Mouse (Mus musculus): ENCODE data around the gene Taf1c.

Taf1c gene

DNA sequence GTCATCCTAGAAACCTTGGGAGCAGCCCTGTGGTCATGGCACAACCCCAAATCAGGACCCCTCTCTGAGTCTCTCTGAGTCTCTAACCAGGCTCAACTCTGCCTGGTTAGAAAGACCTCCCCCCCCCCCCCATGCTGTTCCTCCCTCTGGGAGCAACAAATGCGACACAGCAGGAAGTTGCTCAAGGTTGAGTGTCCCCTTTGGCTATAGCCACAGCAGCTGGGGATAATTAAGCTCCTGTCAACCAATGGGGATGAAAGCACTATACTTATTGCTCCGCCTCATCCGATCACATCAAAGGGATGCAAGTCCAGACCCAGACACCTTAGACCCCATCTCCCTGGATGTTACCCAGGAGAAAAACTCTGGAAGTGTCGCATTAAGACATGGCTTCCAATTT, 17.5 kb upstream of the Taf1c start:
- no peak for DNase-seq

DNA sequence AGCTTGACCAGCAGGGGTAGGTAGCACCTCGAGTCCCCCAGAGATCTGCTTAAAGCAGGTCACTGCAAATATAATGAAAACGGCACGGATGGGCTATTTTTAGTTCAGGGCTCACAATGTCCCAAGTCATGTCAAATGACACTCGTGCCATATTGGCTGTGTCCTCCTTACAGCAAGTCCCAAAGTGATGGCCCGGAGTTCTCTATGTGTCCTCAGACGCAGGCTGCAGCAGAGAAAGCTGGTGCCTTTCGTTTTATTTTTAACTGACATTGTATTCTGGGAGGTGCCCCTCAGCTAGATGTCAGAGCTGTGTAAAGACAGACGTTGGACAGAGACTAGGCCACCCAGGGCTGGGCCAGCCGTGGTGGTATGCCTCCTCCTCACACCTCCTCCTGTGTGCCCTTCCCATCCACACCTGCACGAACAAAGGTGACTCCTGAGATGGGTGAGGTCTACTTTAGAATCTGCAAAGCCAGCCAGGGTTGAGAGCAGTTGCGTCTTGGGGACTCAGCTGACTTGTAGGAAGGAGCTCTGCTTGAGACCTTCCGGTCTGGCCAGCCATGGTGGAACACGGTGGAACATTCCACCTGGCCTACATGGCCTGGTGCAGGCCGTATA, 15.9 kb upstream of the Taf1c start:
- no peak for DNase-seq

DNA sequence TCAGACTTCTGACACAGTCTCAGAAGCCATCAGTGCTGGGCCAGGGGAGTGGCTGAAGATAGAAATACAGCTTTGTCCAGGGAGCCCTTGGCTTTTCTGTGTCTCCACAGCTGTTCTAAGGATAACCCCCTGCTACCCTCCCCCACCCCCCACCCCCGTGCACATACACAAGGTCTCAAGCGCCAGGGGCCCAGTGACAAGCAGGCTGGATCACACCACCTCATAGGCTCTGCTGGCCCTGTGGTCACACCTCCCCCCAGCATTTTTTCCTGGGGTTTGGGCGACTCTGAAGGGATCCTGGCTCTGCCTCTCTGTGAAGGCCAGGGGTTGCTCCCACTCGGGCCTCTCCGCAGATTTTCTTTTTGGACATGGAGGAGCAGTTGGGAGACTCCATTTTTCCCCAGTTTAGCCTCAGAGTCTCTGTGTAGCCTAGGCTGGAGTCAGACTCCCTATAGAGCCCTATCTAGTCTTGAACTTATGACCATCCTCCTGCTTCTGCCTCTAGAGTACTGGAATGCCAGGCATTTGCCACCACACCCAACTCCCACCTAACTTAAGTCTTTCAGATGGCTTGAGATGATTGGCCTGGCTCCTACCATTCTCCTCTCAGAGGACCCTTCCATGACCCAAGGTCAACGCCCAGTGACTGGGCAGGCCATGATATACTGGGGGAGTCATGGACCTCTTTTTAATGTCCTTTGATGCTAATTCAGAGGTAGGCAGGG, 15.3 kb upstream of the Taf1c start:
- DNase-seq, result no peak

DNA sequence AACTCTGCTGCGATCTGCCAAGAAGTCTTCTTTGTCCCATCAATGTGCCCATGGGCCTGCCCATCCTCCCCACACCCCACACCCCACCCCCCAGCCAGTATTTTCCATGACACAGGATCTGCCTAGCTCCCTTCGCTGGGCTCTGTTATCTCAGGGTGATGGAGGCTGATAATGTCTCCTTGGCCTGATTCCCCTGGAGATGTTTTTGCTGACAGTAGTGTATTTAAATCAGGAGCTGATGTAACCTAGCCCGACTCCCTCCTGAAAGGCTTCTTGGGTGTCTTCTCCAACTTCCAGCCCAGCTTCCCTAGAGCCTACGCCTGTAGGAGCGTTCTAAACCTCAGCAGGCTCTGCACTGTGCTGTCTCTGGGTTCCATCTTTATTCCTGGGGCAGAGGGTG, 13.9 kb upstream of the Taf1c start:
- DNase-seq, result no peak

GRCm38 (mm10) chr8:119617586-119617985, 12.6 kb upstream of the Taf1c start:
- no peak for DNase-seq

GRCm38 (mm10) chr8:119616811-119617210, 11.8 kb upstream of the Taf1c start:
- DNase-seq, result no peak

DNA sequence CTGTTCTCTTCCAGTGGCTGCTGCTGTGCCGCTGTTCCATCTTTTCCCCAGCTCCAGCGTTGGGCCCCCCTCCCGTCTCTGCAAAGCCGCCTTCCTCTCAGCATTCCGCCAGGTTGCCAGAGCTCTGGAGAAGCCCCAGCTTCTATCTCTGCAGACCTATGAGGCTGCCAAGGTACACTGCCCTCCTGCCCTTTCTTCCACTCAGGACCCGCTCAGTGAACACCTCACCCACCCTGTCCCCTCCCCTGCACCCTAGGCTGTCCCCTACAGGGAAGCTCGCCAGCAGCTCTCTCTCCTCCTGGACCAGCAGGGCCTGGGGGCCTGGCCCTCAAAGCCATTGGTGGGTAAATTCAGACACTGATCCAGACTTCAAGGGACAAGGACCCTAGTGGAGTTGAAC, 11.3 kb upstream of the Taf1c start:
- DNase-seq, result no peak

GRCm38 (mm10) chr8:119615096-119615495, 10.1 kb upstream of the Taf1c start:
- DNase-seq, result no peak

- DNase-seq, result no peak
These were observed 7.4 kb upstream of the Taf1c start, which contains the start of gene Adad2 for GRCm38 (mm10) chr8:119612471-119612870. Gene Adad2 (plus strand): TSS chr8:119612747.

DNA sequence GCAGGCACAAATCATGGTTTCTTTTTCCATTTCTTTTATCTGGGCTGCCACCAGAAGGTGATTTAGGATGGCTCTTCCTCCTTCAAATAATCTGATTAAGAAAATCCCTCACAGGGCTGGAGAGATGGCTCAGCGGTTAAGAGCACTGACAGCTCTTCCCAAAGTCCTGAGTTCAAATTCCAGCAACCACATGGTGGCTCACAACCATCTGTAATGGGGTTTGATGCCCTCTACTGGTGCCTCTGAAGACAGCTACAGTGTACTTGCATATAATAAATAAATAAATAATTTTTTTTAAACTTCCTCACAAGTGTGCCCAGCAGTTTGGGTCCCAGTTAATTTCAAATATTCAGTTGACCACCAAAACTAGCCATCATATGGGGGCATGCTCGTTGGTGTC, 1.2 kb upstream of the Taf1c start:
- DNase-seq, result peak; percentile 26

DNA sequence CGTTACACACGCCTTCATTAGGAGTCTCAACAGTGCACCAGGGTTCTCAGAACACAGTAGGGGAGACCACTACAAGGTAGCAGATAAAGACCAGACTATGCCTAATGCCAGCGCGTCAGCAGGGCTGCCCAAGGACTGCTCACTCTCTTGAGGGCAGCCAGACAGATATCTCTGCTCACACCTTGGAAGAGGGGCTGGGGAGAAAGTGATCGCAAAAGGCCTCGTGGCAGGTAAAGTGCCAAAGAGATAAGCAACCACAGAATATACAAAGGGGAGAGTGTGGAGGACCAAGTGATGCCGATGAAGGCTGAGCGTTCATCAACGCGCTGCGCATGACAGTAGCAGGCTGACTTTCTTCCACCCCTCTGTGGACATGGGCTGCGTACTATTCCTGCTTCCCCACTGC, 621 bp downstream of the Taf1c start:
- no peak for DNase-seq

- no peak for DNase-seq
These were observed 1.3 kb downstream of the Taf1c start for GRCm38 (mm10) chr8:119603771-119604170.

DNA sequence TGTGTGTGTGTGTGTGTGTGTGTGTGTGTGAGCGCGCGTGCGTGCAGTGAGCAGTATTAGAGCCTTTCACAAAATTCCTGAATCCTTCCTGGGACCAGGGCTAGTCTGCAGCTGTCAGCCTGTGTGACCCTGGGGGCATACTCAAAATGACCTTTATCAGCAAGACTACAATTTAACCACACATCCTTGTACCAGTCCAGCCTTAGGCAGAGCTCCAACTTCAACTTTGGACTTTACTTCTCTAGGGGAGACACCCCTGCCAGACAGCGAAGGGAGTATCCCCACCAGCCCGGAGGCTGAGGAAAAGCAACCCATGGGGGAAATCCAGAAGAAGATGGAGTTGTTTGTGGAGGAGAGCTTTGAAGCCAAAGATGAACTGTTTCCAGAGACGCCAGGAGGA, 13.6 kb downstream of the Taf1c start:
- peak; percentile 43 for DNase-seq

GRCm38 (mm10) chr8:119590348-119590747, 14.7 kb downstream of the Taf1c start:
- peak; percentile 21 for DNase-seq

GRCm38 (mm10) chr8:119588844-119589243, 16.2 kb downstream of the Taf1c start:
- no peak for DNase-seq

DNA sequence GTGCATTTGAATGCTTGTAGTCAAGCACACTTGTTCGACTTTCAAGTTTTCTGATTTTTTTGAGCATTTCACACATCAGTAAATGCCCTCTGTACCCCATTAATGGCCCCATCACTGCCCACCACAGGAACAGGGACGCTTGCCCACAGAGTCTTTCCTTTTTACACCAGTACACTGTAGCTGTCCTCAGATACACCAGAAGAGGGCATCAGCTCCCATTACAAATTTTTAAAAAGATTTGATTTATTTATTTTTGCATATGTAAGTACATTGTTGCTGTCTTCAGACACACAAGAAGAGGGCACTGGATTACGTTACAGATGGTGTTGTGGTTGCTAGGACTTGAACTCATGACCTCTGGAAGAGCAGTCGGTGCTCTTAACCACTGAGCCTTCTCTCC, 16.7 kb downstream of the Taf1c start:
- no peak for DNase-seq

- DNase-seq, result no peak
These were observed 19.1 kb downstream of the Taf1c start for GRCm38 (mm10) chr8:119585901-119586300.

GRCm38 (mm10) chr8:119580441-119581161, 24.4 kb downstream of the Taf1c start:
- DNase-seq, result no peak

DNA sequence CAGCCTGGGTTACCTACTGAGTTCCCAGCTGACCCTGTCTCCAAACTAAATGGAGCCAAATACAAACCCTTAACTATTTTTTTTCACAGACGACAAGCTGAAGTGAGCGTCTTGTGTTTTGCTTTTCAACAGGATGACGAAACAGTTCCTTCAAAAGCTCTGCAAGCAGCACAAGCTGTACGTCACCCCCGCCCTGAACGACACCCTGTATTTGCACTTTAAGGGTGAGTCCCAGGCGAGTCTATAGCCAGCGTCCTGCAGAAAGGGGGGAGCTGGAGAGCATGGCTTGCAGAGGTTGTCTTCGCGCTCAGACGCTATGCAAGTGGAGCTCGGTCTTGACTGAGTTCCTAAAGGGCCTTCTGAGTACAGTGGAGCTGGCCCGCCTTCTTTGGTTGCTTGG, 25.9 kb downstream of the Taf1c start:
- no peak for DNase-seq

DNA sequence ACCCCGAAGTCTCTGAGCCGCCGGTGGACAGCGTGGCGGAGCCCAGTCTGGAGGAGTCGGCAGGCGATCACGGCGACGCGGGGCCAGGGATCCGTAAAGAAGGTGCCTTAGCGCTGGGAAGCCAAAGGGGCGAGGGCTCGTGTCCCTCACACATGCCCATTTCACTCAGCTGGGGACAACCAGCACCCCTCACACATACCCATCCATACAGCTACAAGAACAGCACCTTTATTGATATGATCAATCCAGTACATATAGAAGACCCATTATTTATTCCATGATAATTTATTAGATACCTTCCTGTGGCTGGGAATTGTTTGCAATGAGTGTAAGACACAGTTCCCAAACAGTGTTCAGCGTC, 29.7 kb downstream of the Taf1c start:
- DNase-seq, result no peak

DNA sequence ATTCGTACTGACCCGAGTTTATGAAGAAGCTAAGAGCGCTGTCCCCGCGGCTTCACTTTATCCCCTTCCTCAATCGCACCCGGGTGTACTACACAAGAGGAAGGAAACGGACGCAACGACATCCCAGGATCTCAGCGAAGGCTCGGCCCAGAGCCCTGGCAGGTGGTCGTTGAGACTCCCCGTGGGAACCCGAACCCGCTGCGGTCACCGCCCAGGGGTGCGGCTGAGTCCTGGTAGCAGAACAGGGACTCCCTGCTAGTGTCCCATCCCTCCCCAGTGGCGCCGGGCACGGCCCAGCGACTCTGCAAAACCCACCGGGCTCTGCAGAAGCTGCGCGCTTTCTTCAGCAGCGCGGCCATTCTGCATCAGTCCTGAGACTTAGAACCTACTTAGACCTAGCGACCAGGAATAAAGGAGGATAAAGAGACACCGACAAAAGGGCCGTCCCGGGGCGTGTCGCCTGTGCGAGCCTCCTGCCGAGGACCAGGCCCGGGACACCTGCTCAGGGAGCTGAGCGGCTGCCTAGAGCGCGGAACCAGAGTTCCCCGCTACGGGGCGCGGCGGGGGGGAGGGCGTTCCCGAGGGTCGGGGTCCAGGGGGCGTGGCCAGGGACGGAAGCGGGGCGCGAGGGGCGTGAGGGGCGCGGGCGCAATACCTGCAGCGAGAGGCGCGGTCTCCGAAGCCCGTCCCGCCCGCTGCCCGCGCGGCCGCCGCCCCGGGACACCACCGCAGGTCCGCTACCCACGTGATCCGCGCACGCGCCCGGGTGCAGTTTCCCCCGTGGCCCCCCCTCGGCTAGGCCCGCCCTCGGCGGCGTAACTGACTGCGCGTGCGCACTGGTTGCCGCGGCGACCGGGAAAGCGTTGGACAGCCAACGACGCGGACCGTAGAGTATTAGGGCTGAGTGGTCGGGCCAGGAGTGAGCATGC, 30.3 kb downstream of the Taf1c start, which contains the start of the genes Hsdl1 and Dnaaf1:
Gene Hsdl1 (minus strand): TSS at position 747 of the 929 bp plus-strand sequence.
Gene Dnaaf1 (plus strand): TSS at position 799 of the 929 bp plus-strand sequence.
- DNase-seq, result peak; percentile 98

DNA sequence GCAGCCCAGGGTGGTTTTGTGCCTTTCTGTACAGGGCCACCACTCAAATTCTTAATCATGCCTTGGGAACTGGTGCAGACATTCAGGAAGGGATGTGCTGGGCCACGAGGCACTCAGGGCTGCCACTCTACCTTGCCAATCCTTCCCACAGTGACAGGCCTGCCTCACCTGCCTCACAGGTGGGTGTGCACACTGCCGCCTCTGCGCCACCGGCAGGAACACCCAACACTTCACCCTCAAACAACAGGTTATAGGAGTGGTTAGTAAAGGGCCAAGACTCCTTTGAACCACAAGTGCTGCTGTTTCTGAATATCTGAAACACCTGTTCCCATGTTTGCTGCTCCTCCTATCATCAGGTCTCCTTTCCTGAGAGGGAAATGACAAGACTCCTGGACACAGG, 32.6 kb downstream of the Taf1c start:
- no peak for DNase-seq

- DNase-seq, result no peak
These were observed 33.9 kb downstream of the Taf1c start for GRCm38 (mm10) chr8:119571135-119571534.
